Mouse (Mus musculus) mouse trophoblast stem cell (cell line): ENCODE results near the gene Rnh1.

ENCODE experiments used
- in situ Hi-C, 2 experiments: fragments of 300-500 bp; cut with MseI, MboI; formaldehyde crosslinking; loops; 2 replicates in 1 of 2; 3 replicates in 1 of 2; pipeline ENCODE4 v1.15.1; 2025

Gene Rnh1

DNA sequence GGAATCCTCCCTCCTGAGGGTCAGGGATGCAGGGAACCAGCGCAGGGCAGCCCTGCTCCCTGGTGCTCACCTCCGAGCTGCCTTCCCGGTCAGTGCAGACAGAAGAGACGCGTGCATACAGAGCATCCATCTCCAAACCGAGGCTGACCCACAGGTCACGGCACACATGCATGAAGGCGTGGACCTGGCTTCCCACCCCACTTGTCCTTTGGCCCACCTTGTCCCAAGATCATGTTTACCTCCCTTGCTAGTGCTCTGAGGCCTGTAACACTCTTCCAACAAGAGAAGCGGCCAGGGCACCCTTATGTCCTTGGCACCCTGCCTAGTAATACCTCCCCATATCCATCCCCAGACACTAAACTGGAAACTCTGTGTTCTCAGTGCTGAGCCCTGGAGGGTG, 56.8 kb downstream of the Rnh1 start:
- in situ Hi-C loops, result no loop called here
